Mouse (Mus musculus) MEL (cell line): ENCODE results near the gene Mmp28.

Experiments used
- CTCF ChIP-seq, 3 experiments: IDR thresholded peaks in 2 of 3; conservative IDR thresholded peaks in 1 of 3; 2 replicates each; pipeline ENCODE4 v1.5.1; 2011 to 2012; ENCODE audit warnings: low read length in 3 of 3, low read depth in 2 of 3, mild to moderate bottlenecking in 2 of 3, improper control_type of control experiment in 1 of 3, inconsistent platforms in 1 of 3, mixed read lengths in 1 of 3, moderate library complexity in 1 of 3; ENCODE audit not compliant: control insufficient read depth in 1 of 3, insufficient read depth in 1 of 3, poor library complexity in 1 of 3, severe bottlenecking in 1 of 3
- GATA1 ChIP-seq: IDR thresholded peaks from 2 replicates; pipeline ENCODE4 v1.6.1; 2011; ENCODE audit warnings: low read depth, low read length, improper control_type of control experiment
- KAT2A ChIP-seq: conservative IDR thresholded peaks from 2 replicates; pipeline ENCODE4 v1.6.1; 2012; ENCODE audit warnings: low read depth, low read length, improper control_type of control experiment, inconsistent platforms
- MEF2A ChIP-seq: IDR thresholded peaks from 2 replicates; pipeline ENCODE4 v1.6.1; 2014; ENCODE audit warnings: low read depth, mild to moderate bottlenecking, inconsistent platforms, low read length, improper control_type of control experiment; ENCODE audit not compliant: poor library complexity, insufficient replicate concordance, severe bottlenecking; ENCODE audit errors: extremely low read depth

DNA sequence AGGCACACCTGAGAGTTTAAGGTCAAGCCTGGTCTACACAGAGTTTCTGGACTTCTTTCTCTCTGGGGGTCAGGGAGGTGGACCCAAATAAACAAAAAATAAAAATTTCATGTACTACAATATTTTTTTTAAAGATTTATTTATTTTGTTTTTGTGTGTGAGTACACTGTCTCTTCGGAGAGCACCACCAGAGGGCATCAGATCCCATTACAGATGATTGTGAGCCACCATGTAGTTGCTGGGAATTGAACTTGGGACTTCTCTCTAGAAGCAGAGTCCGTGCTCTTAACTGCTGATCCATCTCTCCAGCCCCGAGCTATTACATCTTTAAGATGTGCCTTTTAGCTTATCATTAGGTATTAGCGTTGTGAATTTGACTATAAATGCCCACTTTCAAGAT, 28.6 kb upstream of the Mmp28 start:
- TF ChIP-seq MEF2A (no peak), CTCF (IDR thresholded peaks at IDR 0.05 in 2 of 3, conservative IDR thresholded peaks at IDR 0.05 in 1 of 3; ENCODE audit: control insufficient read depth in 1 of 3, insufficient read depth in 1 of 3, low read depth in 2 of 3, low read length in 3 of 3, poor library complexity in 1 of 3, severe bottlenecking in 1 of 3) (peak in 2 of 3 experiments; percentile 30 to 43; a peak in 5 of 6 replicates), KAT2A (no peak), GATA1 (no peak)
